Mouse (Mus musculus): ENCODE results near the gene Dhrs13.

- TF ChIP-seq CTCF (IDR thresholded peaks at IDR 0.05; ENCODE audit: extremely low read depth, insufficient read depth, low read length): no peak
- no peak for TF ChIP-seq POLR2A (IDR thresholded peaks at IDR 0.05; ENCODE audit: extremely low read depth, insufficient read depth, low read length)
These were observed 8.8 kb downstream of the Dhrs13 start for GRCm38 (mm10) chr11:78040878-78041277.
